Mouse (Mus musculus) liver, embryonic 16.5 days (tissue): ENCODE data around the gene Pibf1. TPM values are rescaled to one million over a fixed set of nuclear protein-coding genes. Genes with fewer than 3 reads are reported as not detected.

ENCODE experiments used
- ATAC-seq: fragments of 200-750 bp; cut with Nextera tagmentation; 2 replicates; pipeline ENCODE4 v1.8.0; 2017; ENCODE audit warnings: low read depth, mild to moderate bottlenecking, moderate number of reproducible peaks, moderate library complexity
- H3K27ac ChIP-seq: fragments of 300-500 bp; sonication (generic); 2 replicates; pipeline ENCODE4 v1.5.1; 2014; ENCODE audit warnings: mild to moderate bottlenecking, low read length
- H3K27me3 ChIP-seq: fragments of 300-500 bp; sonication (generic); 2 replicates; pipeline ENCODE4 v1.6.1; 2014; ENCODE audit warnings: low read depth, low read length, mixed read lengths; ENCODE audit not compliant: control insufficient read depth, insufficient read depth
- H3K36me3 ChIP-seq: fragments of 300-500 bp; sonication (generic); 2 replicates; pipeline ENCODE4 v1.6.1; 2014; ENCODE audit warnings: mild to moderate bottlenecking; ENCODE audit not compliant: control insufficient read depth, insufficient read depth
- H3K4me1 ChIP-seq: fragments of 300-500 bp; sonication (generic); 2 replicates; pipeline ENCODE4 v1.6.1; 2014; ENCODE audit warnings: low read depth, low read length, mixed read lengths; ENCODE audit not compliant: control insufficient read depth
- H3K4me2 ChIP-seq: fragments of 300-500 bp; sonication (generic); 2 replicates; pipeline ENCODE4 v1.6.1; 2014; ENCODE audit warnings: low read depth, low read length, mixed read lengths
- H3K4me3 ChIP-seq: fragments of 300-500 bp; sonication (generic); 2 replicates; pipeline ENCODE4 v1.5.1; 2014; ENCODE audit warnings: low read depth, mild to moderate bottlenecking, low read length
- H3K9ac ChIP-seq: fragments of 300-500 bp; sonication (generic); 2 replicates; pipeline ENCODE4 v1.6.1; 2014; ENCODE audit warnings: low read depth, low read length
- H3K9me3 ChIP-seq: fragments of 300-500 bp; sonication (generic); replicated peaks from 2 replicates; pipeline ENCODE4 v1.6.1; 2016; ENCODE audit warnings: low read length; ENCODE audit not compliant: control insufficient read depth
- WGBS: fragments of 180-500 bp; shearing (Covaris S2); extraction: QIAGEN DNeasy Blood & Tissue Kit; methylation state at CpG from one replicate; pipeline ENCODE4 v1.1.7; 2014; ENCODE audit not compliant: insufficient replicate concordance; 5-methylcytosine and 5-hydroxymethylcytosine counted together
- polyA plus RNA-seq: library from polyadenylated mRNA; unstranded; fragments of >200 nt; fragmentation: Nextera tagmentation; extraction: Ambion mirVana; gene quantifications from 2 replicates; pipeline ENCODE4 v1.2.1, GENCODE M21; 2015

Pibf1 gene
- polyA plus RNA-seq, 1 experiment from 2014 or later = 5.1 TPM

DNA sequence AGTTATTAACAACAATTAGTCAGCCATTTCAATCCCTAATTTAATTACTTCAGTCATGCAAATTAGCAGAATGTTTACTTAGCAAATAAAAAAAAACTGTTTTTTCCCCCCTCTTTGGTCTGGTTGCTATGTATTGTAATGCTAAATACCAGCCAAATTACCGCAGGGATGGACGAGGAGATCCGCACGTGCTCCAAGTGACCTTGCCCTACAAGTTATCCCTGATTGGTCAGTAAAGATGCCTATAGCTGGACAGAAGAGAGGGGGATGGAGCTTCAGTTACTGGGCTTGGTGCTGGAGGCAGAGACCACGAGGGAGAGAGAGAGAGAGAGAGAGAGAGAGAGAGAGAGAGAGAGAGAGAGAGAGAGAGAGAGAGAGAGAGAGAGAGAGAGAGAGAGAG, 167.5 kb downstream of the Pibf1 start:
- H3K27me3 ChIP-seq = no peaks in the 10 kb centered on the region
- 75% methylated on average over 5 of the region's 5 CpGs for WGBS
- H3K27ac ChIP-seq = no peak overlapping the region
- H3K9ac ChIP-seq = no peak overlapping the region
- peaks cover 14% of the 10 kb centered on the region for H3K4me1 ChIP-seq
- H3K4me3 ChIP-seq = no peak overlapping the region
- no peaks in the 10 kb centered on the region for H3K36me3 ChIP-seq
- no peaks in the 10 kb centered on the region for H3K9me3 ChIP-seq
- no peak overlapping the region for H3K4me2 ChIP-seq
- ATAC-seq = no peak

DNA sequence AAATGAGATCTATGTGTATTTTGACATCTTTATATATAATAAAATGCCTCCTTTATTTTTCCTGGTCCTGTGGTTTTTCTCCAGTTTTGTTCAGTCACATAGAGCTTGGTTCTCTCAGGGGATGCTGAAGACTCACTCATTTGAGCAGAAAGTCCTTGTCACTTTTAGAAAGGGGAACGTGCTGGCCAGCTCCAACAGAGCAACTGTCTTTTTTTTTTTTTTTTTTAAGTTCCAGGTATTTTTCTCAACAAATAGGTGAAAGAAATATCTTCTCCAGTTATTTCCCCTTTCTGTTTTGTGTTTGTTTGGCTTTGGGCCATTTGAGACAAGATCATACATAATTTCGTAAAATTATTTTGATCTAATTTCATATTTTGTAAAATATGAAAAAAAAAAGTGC, 174.8 kb downstream of the Pibf1 start:
- 33% methylated on average over 2 of the region's 2 CpGs for WGBS
- Histone ChIP-seq H3K9me3 (no peaks in the 10 kb centered on the region), H3K27ac (no peak overlapping the region), H3K27me3 (no peaks in the 10 kb centered on the region), H3K4me1 (no peaks in the 10 kb centered on the region), H3K4me2 (no peak overlapping the region), H3K36me3 (no peaks in the 10 kb centered on the region), H3K4me3 (no peak overlapping the region), H3K9ac (no peak overlapping the region)
- ATAC-seq = no peak

DNA sequence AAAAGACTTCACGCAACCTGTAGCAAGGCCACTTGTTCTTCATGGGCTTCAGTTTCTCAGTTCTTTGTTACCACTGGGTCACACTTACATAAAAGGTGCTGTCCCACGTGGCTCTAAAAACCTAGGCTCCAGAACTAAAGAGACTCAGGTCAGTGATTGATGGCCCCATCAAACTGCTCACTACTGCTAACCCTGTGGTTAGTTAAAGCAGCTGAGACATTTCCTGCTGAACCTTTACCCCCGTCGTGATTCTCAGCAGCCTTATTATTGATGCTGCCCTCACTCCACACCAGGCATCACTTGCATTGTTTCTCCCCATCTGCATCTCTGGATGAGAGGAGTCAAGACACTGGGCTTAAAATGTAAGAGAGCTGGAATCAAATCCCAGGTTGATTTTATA, 176.6 kb downstream of the Pibf1 start:
- H3K27ac ChIP-seq = no peak overlapping the region
- H3K36me3 ChIP-seq = no peaks in the 10 kb centered on the region
- H3K4me3 ChIP-seq = no peak overlapping the region
- 23% methylated on average over 4 of the region's 4 CpGs for WGBS
- H3K27me3 ChIP-seq = no peaks in the 10 kb centered on the region
- H3K9ac ChIP-seq = no peak overlapping the region
- no peaks in the 10 kb centered on the region for H3K4me1 ChIP-seq
- no peak for ATAC-seq
- H3K4me2 ChIP-seq = no peak overlapping the region
- no peaks in the 10 kb centered on the region for H3K9me3 ChIP-seq

DNA sequence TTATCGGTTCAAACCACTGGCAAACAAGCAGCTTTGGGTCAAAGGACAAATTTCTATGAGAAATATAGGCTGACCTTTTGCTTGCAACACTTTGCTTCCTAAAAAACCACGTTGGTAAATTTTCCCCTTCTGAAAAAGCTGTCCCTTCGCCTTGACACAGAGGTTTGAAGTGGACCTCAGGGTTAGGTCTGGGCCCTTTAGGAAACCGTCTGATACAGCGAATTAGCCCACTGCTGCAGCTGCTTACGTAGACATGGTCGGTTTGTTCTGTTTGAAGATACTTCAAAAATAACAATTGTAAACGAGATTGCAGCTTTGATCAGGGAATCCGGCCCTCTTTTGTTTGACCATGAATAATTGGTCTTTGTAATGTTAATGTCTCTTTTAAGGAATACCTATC, 179.1 kb downstream of the Pibf1 start:
- no peak overlapping the region for H3K4me2 ChIP-seq
- no peak overlapping the region for H3K27ac ChIP-seq
- ATAC-seq = no peak
- no peaks in the 10 kb centered on the region for H3K4me1 ChIP-seq
- no peak overlapping the region for H3K9ac ChIP-seq
- no peaks in the 10 kb centered on the region for H3K36me3 ChIP-seq
- no peaks in the 10 kb centered on the region for H3K9me3 ChIP-seq
- H3K27me3 ChIP-seq = no peaks in the 10 kb centered on the region
- WGBS = 42% methylated on average over 9 of the region's 9 CpGs
- no peak overlapping the region for H3K4me3 ChIP-seq

DNA sequence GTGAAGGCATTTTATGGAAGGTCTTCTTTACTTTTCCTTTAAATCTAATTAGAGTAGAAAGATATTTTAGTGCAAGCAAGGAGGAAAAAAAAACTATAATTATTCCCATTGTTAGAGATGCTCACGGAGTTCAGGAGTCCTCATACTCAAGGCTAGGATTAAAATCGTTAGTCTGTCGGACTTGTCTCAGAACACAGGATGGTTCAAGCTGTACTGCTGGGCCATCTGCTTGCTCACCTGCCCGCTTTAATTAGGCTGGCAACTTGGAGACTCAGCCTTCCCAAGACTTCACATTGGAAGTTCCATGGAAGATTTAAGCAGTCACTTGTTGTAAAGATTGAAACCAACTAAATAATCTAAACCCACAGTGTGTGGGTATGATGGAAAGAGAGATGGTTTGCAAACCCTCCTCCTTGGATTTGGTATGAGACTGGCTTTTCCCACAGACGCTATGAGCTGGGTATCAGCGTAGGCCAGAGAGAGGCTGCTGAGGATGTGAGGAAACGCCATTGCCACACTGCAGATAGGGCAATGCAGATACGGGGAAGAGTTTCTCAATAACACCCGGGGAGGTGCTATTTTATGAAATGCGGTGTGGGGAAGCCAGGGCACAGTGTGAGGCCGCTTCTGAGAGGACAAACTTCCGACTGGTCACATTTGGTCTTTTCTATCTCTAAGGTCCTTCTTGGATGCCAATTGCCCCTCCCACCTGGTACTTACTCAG, 179.7 kb downstream of the Pibf1 start:
- H3K27me3 ChIP-seq = no peaks in the 10 kb centered on the region
- no peak overlapping the region for H3K4me3 ChIP-seq
- no peaks in the 10 kb centered on the region for H3K9me3 ChIP-seq
- H3K9ac ChIP-seq = no peak overlapping the region
- H3K36me3 ChIP-seq = no peaks in the 10 kb centered on the region
- WGBS = 32% methylated on average over 12 of the region's 12 CpGs
- H3K4me1 ChIP-seq = no peaks in the 10 kb centered on the region
- no peak overlapping the region for H3K27ac ChIP-seq
- peak; percentile 61 for ATAC-seq
- H3K4me2 ChIP-seq = no peak overlapping the region

DNA sequence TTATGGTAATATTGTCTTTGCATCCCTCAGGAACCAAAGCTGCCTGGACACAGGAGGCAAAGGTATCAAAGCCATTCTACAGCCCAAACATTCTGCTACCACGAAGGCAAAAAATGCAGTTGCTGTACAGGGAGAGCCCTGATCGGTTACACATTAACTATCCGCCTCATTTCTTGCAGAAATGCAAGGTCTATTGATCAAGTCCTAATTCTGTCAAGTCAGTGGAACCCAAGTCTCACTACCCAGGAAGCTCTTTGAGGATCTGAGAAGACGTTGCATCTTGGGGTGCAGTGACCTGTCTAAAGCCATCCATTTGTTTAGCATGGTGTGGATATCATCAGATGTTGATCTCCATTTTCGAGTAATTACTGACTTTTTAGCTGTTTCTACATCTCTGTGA, 181.2 kb downstream of the Pibf1 start:
- no peak for ATAC-seq
- no peaks in the 10 kb centered on the region for H3K9me3 ChIP-seq
- no peaks in the 10 kb centered on the region for H3K27me3 ChIP-seq
- H3K4me2 ChIP-seq = no peak overlapping the region
- H3K27ac ChIP-seq = no peak overlapping the region
- H3K9ac ChIP-seq = no peak overlapping the region
- H3K4me3 ChIP-seq = no peak overlapping the region
- no peaks in the 10 kb centered on the region for H3K36me3 ChIP-seq
- WGBS = 50% methylated on average over 5 of the region's 5 CpGs
- no peaks in the 10 kb centered on the region for H3K4me1 ChIP-seq

DNA sequence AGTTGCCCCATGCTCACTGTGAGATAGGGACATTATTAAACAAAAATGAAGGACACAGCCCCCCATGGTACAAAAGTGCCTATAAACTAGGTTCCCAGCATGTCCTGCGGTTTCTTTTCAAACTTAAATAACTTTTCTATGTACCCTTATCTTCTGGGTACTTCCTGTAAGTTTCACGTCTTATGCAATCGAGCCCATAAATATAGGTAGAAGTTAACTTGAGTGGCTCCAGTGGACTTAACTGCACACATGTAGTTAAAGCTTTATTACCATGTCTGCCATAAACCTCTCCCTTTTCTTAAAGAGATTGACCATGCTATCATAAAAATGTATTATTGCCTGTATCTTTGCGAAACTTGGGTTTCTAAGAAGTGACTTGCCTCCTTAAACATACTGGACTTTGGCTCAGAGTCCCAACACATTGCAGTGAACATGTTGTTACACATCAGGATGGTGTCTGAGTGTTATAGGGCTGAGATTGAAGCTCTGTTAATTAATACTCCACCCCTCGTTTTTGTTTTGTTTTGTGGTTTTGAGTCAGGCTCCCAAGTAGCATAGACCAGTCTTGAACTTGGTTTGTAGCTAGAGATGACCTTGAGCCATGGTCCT, 181.7 kb downstream of the Pibf1 start:
- H3K9me3 ChIP-seq = no peaks in the 10 kb centered on the region
- H3K9ac ChIP-seq = no peak overlapping the region
- H3K4me2 ChIP-seq = no peak overlapping the region
- H3K4me1 ChIP-seq = no peaks in the 10 kb centered on the region
- no peak for ATAC-seq
- no peak overlapping the region for H3K4me3 ChIP-seq
- H3K27ac ChIP-seq = no peak overlapping the region
- WGBS = 28% methylated on average over 5 of the region's 5 CpGs
- no peaks in the 10 kb centered on the region for H3K36me3 ChIP-seq
- H3K27me3 ChIP-seq = no peaks in the 10 kb centered on the region

DNA sequence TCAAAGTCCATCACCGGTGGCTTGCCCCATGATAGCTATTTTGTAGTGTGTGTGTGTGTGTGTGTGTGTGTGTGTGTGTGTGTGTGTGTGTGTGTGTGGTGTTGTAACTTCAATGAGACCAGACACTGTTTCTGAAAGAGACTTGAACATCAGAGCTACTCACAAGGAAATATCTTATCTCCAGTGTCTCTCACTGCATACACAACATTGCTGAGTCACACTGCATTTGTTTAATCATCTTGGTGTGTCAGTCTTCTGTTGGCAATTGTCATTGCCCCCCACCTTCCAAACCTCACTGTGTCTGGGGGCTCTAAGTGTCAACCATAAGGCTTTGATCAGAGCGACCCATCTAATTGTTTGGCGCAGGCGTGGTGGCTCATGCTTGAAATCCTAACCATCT, 186.3 kb downstream of the Pibf1 start:
- 53% methylated on average over 4 of the region's 4 CpGs for WGBS
- Histone ChIP-seq H3K4me3 (no peak overlapping the region), H3K36me3 (no peaks in the 10 kb centered on the region), H3K4me2 (no peak overlapping the region), H3K4me1 (no peaks in the 10 kb centered on the region), H3K9me3 (no peaks in the 10 kb centered on the region), H3K9ac (no peak overlapping the region), H3K27me3 (no peaks in the 10 kb centered on the region), H3K27ac (no peak overlapping the region)
- ATAC-seq = no peak

DNA sequence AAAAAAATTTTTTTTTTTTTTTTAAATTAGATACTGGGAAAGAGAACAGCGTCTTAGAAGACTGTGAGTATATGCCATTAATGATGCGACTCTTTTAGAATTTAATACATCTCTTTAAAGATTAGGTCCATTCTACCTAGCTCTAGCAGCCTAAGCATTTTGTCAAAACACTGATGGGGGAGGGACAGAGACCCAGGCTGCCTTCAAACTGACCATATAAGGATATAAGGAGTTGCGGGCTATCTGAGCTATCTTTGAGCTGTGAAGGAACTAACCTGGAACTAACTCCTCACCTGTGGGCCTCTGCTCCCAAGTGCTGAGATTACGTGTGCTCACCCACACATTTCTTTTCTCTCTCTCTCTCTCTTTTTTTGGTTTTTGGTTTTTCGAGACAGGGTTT, 193.0 kb downstream of the Pibf1 start:
- Histone ChIP-seq H3K36me3 (no peaks in the 10 kb centered on the region), H3K27me3 (no peaks in the 10 kb centered on the region; the same call in 1 of the 2 replicates), H3K9ac (no peak overlapping the region), H3K27ac (no peak overlapping the region), H3K9me3 (no peaks in the 10 kb centered on the region), H3K4me2 (no peak overlapping the region), H3K4me3 (no peak overlapping the region), H3K4me1 (no peaks in the 10 kb centered on the region)
- WGBS = 75% methylated on average over 5 of the region's 5 CpGs
- no peak for ATAC-seq
